Mouse (Mus musculus): ENCODE measurements around the gene Epb42.

- TF ChIP-seq CTCF (IDR thresholded peaks at IDR 0.05; ENCODE audit: low read depth, low read length) (no peak), POLR2A (IDR thresholded peaks at IDR 0.05; ENCODE audit: extremely low read depth, insufficient read depth, low read length) (no peak)
Measured at GRCm38 (mm10) chr2:121071871-121072270, 35.0 kb upstream of the Epb42 start.

All from liver, adult 2 months (tissue).